Mouse (Mus musculus) cerebellum, postnatal 25 days (tissue): ENCODE measurements around the gene Zfp358.

Source experiments
- DNase-seq, 2 experiments: peaks; one replicate each; pipeline ENCODE4 v3.0.0; 2021; ENCODE audit warnings: mixed read lengths in 2 of 2

The Zfp358 gene

DNA sequence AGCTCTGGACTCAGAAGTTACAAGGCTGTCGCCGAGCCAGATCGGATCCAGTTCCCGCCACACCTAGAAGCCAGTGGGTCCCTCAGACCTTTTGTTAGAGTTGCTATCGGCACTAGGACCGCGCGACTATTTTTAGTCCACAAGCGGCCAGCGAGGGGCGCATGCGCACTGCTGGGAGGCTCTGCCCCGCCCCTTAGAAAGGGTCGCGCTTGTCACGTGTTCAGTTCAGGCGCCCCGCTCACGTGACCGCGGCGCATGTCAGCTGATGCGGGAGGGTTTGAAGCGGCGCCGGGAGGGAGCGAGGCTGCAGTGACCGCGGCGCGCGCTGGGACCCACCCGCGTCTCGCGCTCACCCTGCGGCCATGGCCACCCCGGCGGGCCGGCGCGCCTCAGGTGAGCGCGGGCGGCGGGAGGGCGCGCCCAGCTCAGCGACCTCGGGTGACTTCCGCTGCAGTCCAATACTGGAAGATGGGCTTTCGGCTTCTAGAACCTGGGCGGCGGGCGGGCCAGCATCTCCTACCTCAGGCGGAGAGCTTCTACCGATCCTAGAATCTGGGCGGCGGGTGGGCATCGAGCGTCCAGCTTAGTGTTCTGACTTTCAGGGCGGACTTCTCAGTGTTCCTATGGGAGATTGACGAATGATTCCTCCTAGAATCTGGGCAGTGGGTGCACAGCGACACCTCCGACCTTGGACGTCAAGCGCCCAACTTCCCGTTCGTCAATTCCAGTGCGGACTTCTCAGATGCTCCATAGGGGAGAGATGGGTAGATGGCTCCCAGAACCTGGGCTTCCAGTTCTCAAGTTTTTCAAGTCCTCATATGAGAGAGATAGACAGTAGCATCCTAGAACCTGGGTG, 7.5 kb downstream of the Zfp358 start, which contains the start of gene Mcoln1:
Gene Mcoln1 (plus strand): TSS at position 223 of the 856 bp plus-strand sequence.
- DNase-seq, result peak; percentile 99

DNA sequence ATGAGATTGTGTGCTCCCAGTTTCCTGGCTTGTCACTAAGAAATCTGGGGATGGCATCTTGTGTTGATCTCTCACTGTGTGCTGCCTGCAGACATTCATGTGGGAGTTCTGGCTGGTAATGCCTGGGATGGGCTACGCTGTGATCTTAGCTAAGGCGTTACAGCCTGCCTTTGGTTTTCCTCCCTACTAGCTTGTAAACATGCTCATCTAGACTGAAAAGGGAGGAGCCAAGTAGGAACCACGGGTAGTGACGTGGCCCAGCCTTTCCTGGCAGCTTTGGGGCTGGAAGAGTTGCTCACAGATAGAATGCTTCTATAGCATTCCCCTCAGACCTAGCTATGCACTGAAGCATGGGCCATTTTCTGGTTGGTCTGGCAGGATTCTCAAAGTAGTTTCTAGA, 9.3 kb downstream of the Zfp358 start:
- DNase-seq, result no peak

DNA sequence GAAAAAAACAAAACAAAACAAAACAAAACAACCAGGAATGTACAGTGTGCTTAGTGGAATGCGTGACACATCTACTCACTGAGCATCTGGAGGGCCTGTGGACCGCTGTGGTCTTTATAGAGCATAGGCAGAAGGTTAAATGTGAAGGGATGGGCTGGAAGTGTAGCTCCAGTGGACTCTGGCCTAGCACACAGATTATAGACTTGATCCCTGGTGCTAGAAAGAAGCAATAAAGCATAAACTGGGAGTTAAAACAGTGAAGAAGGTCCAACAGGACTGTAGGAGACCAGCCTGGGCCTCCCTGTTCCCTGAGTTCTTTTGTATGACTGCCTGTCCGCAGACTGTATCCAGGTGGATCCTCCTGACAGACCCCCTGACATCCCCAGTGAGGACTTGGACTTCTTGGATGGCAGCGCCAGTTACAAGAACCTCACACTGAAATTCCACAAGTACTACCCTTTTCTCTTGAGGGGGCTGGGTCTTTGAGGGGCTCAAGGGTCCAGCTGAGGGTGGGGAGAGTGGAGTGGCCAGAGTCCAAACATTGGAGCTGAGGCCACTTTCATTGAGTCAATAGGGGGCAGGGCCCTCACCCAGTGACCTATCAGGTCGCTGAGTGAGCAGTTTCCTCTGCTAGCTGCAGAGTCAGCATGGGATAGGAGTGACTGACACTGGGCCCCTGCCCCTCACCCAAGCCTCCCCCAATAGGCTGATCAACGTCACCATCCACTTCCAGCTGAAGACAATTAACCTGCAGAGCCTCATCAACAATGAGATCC, 15.2 kb downstream of the Zfp358 start:
- DNase-seq, result no peak

DNA sequence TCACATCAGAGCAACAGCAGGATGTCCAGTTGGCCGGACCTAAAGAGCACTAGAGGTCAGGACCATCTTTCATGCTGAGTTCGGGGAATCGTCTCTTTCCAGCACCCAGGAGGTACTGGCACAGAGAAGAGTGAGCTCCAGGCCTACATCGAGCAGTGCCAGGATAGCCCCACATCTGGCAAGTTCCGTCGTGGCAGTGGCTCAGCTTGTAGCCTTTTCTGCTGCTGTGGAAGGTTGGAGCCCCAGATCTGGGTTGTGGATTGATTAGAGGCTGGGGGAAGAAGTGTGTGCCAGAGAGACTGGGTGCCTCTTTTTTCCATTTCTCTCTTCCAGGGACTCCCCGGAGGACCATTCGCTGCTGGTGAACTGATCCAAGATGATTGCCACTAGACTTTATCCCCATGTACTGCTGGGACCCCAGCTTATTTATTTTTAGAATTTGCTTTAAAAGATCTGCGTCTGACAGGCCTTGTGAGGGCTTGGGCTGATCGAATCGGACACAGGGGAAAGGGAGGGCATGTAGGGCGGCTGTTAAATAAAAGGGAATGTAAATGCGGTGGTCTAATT, 21.8 kb downstream of the Zfp358 start:
- DNase-seq, result peak; percentile 29 to 35

DNA sequence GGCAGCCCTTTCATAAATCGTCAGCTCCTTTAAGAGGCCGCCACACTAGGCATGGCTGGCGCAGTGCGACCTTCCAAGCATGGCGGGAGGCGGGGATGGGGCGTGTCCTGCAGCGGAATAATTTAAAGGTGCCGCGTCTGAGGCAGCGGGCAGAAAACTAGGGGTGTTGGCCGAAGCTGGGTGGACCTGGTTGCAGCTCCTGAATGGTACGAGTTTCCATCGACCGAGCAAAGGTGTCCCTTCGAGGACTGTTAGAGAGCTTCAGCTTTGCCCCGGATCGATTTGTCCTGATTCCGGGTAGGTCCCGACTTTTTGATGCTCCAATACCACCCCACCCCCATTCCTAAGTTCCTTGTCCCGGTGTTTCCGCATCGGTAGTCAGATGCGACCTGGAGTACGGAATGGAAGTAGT, 22.3 kb downstream of the Zfp358 start, which contains the start of gene Pnpla6:
Gene Pnpla6 (plus strand): TSS at position 125 of the 412 bp plus-strand sequence.
- DNase-seq, result peak; percentile 93 to 95

DNA sequence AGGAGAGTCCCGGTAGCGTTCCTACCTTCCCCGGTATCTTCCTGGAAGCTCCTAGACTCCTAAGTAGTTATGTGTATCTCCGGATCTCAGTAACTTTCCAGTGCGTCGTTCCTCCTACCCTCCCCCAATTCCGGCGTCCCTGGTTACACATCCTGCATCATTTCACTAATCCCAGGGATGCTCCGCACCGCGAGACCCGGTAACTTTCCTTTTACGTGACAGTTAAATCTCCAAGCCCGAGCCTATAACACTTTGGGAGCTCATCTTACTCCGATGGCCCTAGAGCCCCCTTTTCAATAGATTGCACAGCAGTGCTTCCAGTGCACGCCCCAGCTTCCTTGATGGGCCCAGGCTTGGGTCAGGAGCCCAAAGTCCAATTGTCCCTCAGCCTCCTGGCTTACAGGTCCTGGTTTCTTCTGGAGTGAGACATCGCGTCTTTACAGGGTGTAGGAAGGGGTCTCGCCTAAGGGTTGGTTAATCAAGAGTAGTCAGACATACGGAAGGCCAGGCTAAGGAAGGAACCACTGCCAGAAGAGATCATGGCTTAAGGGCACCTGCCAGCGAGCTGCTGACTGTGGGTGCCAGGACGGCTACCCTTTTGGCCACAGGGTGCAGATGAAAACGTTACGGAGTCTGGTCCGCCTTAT, 23.0 kb downstream of the Zfp358 start:
- DNase-seq, result peak in 1 of 2 experiments; percentile 53

DNA sequence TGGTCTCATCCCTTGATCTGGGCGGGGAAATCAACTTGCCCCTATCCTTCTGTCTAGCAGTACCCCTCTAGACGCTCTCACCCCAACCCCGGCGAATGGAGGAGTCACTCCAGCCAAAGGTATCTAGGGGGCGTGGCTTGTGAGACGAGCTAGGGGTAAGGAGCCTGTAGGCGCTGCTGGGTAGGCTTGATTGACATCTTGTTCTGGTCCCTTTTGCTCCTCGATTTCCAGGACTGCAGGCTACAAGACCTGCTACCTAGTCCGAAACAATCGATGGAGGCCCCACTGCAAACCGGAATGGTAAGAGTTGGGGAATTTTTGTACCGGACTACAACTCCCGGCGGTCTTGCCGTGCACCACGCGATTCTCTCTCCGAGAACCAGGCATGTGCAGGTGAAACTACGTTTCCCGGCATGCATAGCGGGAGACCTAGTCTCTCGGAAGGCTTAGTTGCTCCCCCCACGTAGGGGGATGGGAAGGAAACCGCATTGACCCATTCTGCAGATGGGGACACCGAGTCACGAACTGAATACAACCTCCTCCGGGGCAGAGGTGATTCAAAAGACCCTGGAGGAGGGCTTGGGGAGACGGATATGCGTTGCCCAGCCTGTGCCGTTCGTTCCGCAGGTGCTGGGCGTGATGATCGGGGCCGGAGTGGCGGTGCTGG, 23.6 kb downstream of the Zfp358 start:
- DNase-seq, result peak; percentile 96 to 97

DNA sequence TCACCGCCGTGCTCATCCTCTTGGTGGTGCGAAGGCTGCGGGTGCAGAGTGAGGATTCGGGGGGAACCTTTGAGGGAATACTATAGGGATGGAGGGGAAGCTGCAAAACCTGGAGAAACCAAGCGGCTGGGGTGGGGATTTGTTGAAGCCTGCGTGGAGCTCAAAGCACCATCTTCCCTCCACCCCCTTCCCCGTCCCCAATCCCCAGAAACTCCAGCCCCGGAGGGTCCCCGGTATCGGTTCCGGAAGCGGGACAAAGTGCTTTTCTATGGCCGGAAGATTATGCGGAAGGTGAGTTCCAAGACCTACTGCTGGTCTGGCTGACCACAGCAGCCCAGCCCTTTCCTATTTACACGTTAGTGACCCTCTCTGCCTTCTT, 24.2 kb downstream of the Zfp358 start:
- DNase-seq, result no peak

DNA sequence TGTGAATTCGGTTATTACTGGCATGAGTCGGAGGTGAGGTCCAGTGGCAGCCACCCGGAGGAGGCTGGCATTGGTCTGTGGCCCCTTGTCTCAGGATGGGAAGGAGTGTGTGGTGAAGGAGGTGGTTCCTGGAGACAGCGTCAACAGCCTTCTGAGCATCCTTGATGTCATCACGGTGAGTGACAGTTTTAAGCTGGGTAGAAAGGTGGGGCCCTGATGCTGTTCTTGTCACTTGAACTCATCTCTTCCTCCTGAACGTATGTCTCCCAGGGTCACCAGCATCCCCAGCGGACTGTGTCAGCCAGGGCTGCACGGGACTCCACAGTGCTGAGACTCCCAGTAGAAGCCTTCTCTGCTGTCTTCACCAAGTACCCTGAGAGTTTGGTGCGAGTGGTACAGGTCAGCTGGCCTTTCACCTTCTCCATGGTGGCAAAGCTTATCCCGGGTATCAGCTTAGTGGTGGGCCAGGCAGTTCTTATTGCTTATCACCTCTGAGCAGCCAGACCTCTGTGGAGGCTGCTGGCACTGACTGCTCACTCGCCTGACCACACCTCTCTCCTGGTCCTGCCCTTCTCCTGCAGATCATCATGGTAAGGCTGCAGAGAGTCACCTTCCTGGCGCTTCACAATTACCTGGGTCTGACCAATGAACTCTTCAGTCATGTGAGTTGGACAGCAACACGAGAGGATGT, 29.2 kb downstream of the Zfp358 start:
- no peak for DNase-seq

DNA sequence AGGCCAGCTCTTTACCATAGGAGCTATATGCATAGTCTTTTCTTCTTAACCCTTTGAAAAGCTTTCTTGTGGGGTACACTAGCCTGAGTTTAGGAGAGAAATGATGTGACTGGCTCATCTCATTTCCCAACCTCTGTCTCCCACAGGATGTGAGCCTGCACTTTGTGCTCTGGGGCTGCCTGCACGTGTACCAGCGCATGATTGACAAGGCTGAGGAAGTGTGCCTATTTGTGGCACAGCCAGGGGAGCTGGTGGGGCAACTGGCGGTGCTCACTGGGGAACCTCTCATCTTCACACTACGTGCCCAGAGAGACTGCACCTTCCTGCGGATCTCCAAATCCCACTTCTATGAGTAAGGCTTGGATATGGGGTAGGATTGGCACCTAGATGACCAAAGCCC, 37.9 kb downstream of the Zfp358 start:
- DNase-seq, result no peak

DNA sequence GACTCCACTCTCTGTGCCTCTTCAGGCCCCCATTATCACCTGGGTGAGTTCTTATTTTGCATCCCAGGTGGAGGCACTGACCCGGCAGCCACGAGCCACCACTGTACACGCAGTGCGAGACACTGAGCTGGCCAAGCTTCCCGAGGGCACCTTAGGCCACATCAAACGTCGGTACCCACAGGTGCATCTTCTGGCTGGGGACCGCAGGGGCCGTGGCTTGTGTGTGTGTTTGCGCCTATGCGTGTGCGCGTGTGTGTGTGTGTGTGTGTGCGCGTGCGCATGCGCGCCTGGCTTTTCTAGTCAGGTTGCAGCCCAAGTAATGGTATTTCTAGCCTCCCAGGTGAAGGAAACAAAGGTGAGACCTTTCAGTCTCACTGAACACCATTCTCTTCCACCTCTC, 39.0 kb downstream of the Zfp358 start:
- no peak for DNase-seq

DNA sequence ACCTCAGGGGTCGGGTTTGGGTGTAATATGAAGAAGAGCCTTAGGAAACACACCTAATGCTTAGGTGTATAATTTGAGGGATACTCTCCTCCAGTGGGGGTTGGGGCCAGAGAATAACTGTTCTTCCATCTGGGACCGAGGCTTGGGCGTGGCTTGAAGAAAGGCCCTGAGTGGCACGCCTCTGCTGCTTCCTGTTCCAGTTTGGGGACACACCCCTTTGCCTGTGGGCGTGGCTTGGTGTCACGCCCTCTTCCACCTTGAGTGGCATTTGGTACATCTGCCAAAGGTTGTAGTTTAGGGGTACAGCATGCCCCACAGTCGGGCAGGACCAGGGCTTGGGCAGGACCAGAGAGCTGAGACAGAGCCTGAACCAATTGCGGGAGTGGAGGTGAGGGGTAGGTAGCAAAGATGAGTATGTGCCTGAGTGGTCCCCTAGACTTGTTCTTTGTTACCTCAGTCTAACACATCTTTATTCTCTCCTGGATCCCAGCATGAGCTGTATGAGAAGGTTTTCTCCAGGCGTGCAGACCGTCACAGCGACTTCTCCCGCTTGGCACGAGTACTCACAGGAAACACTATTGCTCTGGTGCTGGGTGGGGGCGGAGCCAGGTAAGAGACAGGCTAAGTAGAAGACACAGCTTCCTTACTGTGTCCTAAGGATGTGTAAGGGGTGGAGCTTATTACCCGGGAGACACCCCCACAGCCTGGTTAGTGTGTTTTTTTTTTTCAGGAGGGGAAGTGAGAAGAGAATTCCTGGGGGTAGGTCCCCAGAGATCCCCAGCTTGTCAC, 43.3 kb downstream of the Zfp358 start:
- no peak for DNase-seq

DNA sequence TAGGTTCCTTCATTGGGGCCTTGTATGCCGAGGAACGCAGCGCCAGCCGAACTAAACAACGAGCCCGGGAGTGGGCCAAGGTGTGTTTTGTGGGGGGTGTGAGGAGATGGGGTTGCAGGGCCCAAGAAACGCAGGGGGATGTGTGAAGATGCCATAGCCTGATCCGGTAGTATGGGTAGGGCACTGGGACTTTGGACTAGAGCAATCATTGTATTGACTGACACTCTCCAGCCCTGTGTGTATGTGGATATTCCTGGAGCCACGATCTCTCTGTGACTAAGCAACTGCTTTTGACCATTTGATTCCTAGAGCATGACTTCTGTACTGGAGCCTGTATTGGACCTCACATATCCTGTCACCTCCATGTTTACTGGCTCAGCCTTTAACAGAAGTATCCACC, 44.0 kb downstream of the Zfp358 start:
- no peak for DNase-seq

DNA sequence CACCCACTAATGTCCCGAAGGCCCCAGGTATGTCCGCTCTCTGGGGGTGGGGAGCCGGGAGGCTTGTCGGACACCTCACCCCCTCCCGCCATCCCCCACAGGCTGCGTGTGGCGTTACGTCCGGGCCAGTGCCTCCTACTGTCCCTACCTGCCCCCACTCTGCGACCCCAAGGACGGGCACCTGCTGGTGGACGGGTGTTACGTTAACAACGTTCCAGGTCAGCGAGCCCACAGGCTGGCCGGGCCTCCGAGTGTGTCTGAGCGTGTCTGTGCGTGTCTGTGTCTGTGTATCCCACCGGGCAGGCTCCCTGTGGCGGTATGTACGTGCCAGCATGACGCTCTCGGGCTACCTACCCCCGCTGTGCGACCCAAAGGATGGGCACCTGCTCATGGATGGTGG, 44.7 kb downstream of the Zfp358 start:
- DNase-seq, result peak in 1 of 2 experiments; percentile 8

DNA sequence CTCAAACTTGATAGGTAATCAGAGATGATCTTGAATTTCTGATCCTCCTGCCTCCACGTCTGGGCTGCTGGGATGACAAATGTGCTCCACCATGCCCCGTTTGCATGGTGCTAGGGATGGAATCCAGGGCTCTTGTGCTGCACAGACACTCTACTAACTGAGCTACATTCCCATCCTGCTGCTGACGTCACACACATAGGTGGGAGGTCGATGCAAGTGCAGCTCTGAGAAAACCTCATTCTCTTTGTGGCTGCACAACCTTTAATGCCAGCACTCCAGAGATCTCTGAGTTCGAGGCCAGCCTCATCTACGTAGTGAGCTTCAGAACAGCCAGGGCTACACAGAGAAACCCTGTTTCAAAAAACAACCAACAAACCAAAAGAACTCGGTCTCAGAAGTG, 46.2 kb downstream of the Zfp358 start:
- DNase-seq, result no peak

DNA sequence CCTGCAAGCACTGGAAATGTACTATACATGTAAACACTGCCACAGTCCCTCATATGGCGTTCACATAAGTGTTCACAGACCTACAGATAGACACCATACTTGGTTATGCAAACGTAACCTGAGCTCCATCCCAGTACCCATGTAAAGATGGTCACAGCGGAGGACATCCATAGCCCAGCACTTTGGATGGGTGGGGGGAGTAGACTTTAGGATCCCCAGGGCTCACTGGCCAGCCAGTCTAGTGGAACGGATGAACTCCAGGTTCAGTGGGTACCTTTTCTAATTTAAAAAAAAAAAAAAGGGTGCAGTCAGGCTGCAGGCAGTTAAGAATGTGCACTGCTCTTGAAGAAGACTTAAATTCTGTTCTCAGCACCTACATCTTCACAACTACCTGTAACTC, 47.1 kb downstream of the Zfp358 start:
- DNase-seq, result no peak

DNA sequence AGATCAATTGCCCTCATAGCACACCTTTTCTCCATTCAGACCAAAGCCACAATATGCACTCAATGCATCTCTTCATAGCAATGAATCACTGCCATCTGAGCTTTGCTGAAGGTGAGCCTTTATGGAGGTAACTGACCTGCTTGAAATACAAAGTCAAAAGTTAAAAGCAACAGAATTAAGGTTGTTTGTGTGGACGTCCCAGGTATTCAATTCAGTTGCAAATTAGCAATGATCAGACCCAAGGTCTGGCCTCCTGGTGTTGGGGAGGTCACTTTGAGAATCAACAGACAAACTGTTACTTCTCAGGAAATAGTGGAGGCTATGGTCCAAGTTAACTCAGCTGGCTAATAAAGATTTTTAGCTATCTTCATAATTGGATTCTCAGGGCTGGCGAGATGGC, 53.6 kb downstream of the Zfp358 start:
- DNase-seq, result no peak
